Mouse (Mus musculus): ENCODE data around the gene Prepl. TPM values are rescaled to one million over a fixed set of nuclear protein-coding genes. Genes with fewer than 3 reads are reported as not detected.

Gene Prepl
- polyA plus RNA-seq, 1 experiment from 2014 or later, result 31.0 TPM

- Histone ChIP-seq H3K4me3 (ENCODE audit: low read depth, low read length) (no peak overlapping the region), H3K9me3 (ENCODE audit: control insufficient read depth, low read length) (no peaks in the 10 kb centered on the region), H3K9ac (ENCODE audit: low read length) (no peak overlapping the region), H3K4me1 (replicated peaks; ENCODE audit: control insufficient read depth, insufficient read depth, low read length) (no peaks in the 10 kb centered on the region), H3K27ac (ENCODE audit: low read depth) (no peak overlapping the region), H3K4me2 (ENCODE audit: low read length) (no peak overlapping the region), H3K27me3 (replicated peaks; ENCODE audit: control insufficient read depth, insufficient read depth, low read length) (no peaks in the 10 kb centered on the region), H3K36me3 (ENCODE audit: control insufficient read depth, insufficient read depth, low read length) (peaks cover 18% of the 10 kb centered on the region)
- DNase-seq (ENCODE audit: low spot score), result no peak
- no peak for ATAC-seq (replicated peaks; ENCODE audit: low FRiP score, low TSS enrichment, low read depth)
- 92% methylated on average over 6 of the region's 6 CpGs for WGBS
Measured at GRCm38 (mm10) chr17:85059136-85059535, 30.9 kb downstream of the Prepl start.

GRCm38 (mm10) chr17:85058276-85058675 lies 31.8 kb downstream of the Prepl start:
- ATAC-seq (replicated peaks; ENCODE audit: low FRiP score, low TSS enrichment, low read depth) (no peak), DNase-seq (ENCODE audit: low spot score) (no peak)
- WGBS, result 88% methylated on average over 7 of the region's 7 CpGs
- H3K27me3 ChIP-seq (replicated peaks; ENCODE audit: control insufficient read depth, insufficient read depth, low read length), result no peaks in the 10 kb centered on the region
- no peak overlapping the region for H3K4me2 ChIP-seq (ENCODE audit: low read length)
- H3K4me1 ChIP-seq (replicated peaks; ENCODE audit: control insufficient read depth, insufficient read depth, low read length), result no peaks in the 10 kb centered on the region
- H3K36me3 ChIP-seq (ENCODE audit: control insufficient read depth, insufficient read depth, low read length), result peaks cover 9% of the 10 kb centered on the region
- no peak overlapping the region for H3K4me3 ChIP-seq (ENCODE audit: low read depth, low read length)
- H3K9me3 ChIP-seq (ENCODE audit: control insufficient read depth, low read length), result no peaks in the 10 kb centered on the region
- H3K27ac ChIP-seq (ENCODE audit: low read depth), result no peak overlapping the region
- H3K9ac ChIP-seq (ENCODE audit: low read length), result no peak overlapping the region

GRCm38 (mm10) chr17:85048379-85048778 lies 41.7 kb downstream of the Prepl start:
- no peaks in the 10 kb centered on the region for H3K36me3 ChIP-seq (ENCODE audit: control insufficient read depth, insufficient read depth, low read length)
- H3K4me2 ChIP-seq (ENCODE audit: low read length), result no peak overlapping the region
- DNase-seq (ENCODE audit: low spot score) (no peak), ATAC-seq (replicated peaks; ENCODE audit: low FRiP score, low TSS enrichment, low read depth) (no peak)
- H3K4me1 ChIP-seq (replicated peaks; ENCODE audit: control insufficient read depth, insufficient read depth, low read length), result no peaks in the 10 kb centered on the region
- no peaks in the 10 kb centered on the region for H3K9me3 ChIP-seq (ENCODE audit: control insufficient read depth, low read length)
- no peak overlapping the region for H3K4me3 ChIP-seq (ENCODE audit: low read depth, low read length)
- H3K9ac ChIP-seq (ENCODE audit: low read length), result no peak overlapping the region
- no peaks in the 10 kb centered on the region for H3K27me3 ChIP-seq (replicated peaks; ENCODE audit: control insufficient read depth, insufficient read depth, low read length)
- H3K27ac ChIP-seq (ENCODE audit: low read depth), result no peak overlapping the region
- 95% methylated on average over 5 of the region's 5 CpGs for WGBS

- H3K9ac ChIP-seq (ENCODE audit: low read length), result no peak overlapping the region
- H3K27ac ChIP-seq (ENCODE audit: low read depth), result no peak overlapping the region
- no peaks in the 10 kb centered on the region for H3K9me3 ChIP-seq (ENCODE audit: control insufficient read depth, low read length)
- DNase-seq (ENCODE audit: low spot score) (no peak), ATAC-seq (replicated peaks; ENCODE audit: low FRiP score, low TSS enrichment, low read depth) (no peak)
- no peaks in the 10 kb centered on the region for H3K4me1 ChIP-seq (replicated peaks; ENCODE audit: control insufficient read depth, insufficient read depth, low read length)
- H3K36me3 ChIP-seq (ENCODE audit: control insufficient read depth, insufficient read depth, low read length), result no peaks in the 10 kb centered on the region
- no peak overlapping the region for H3K4me3 ChIP-seq (ENCODE audit: low read depth, low read length)
- no peaks in the 10 kb centered on the region for H3K27me3 ChIP-seq (replicated peaks; ENCODE audit: control insufficient read depth, insufficient read depth, low read length)
- H3K4me2 ChIP-seq (ENCODE audit: low read length), result no peak overlapping the region
- 78% methylated on average over 12 of the region's 12 CpGs for WGBS
Measured at GRCm38 (mm10) chr17:85045160-85045559, 44.9 kb downstream of the Prepl start.

- ATAC-seq (replicated peaks; ENCODE audit: low FRiP score, low TSS enrichment, low read depth) (no peak), DNase-seq (ENCODE audit: low spot score) (no peak)
- Histone ChIP-seq H3K27ac (ENCODE audit: low read depth) (no peak overlapping the region), H3K9me3 (ENCODE audit: control insufficient read depth, low read length) (no peaks in the 10 kb centered on the region), H3K27me3 (replicated peaks; ENCODE audit: control insufficient read depth, insufficient read depth, low read length) (no peaks in the 10 kb centered on the region), H3K4me1 (replicated peaks; ENCODE audit: control insufficient read depth, insufficient read depth, low read length) (no peaks in the 10 kb centered on the region), H3K4me3 (ENCODE audit: low read depth, low read length) (no peak overlapping the region), H3K9ac (ENCODE audit: low read length) (no peak overlapping the region), H3K4me2 (ENCODE audit: low read length) (no peak overlapping the region), H3K36me3 (ENCODE audit: control insufficient read depth, insufficient read depth, low read length) (no peaks in the 10 kb centered on the region)
- WGBS, result 83% methylated on average over 5 of the region's 5 CpGs
Measured at GRCm38 (mm10) chr17:85044466-85044865, 45.6 kb downstream of the Prepl start.

GRCm38 (mm10) chr17:85043404-85043816 lies 46.6 kb downstream of the Prepl start:
- no peak overlapping the region for H3K27ac ChIP-seq (ENCODE audit: low read depth)

GRCm38 (mm10) chr17:85042419-85042818 lies 47.6 kb downstream of the Prepl start:
- no peaks in the 10 kb centered on the region for H3K27me3 ChIP-seq (replicated peaks; ENCODE audit: control insufficient read depth, insufficient read depth, low read length)
- ATAC-seq (replicated peaks; ENCODE audit: low FRiP score, low TSS enrichment, low read depth) (no peak), DNase-seq (ENCODE audit: low spot score) (no peak)
- no peak overlapping the region for H3K4me2 ChIP-seq (ENCODE audit: low read length)
- no peaks in the 10 kb centered on the region for H3K9me3 ChIP-seq (ENCODE audit: control insufficient read depth, low read length)
- no peak overlapping the region for H3K27ac ChIP-seq (ENCODE audit: low read depth)
- no peaks in the 10 kb centered on the region for H3K36me3 ChIP-seq (ENCODE audit: control insufficient read depth, insufficient read depth, low read length)
- H3K4me1 ChIP-seq (replicated peaks; ENCODE audit: control insufficient read depth, insufficient read depth, low read length), result no peaks in the 10 kb centered on the region
- H3K9ac ChIP-seq (ENCODE audit: low read length), result no peak overlapping the region
- 47% methylated on average over 6 of the region's 6 CpGs for WGBS
- no peak overlapping the region for H3K4me3 ChIP-seq (ENCODE audit: low read depth, low read length)

More at GRCm38 (mm10) chr17:85043404-85043816, 46.6 kb downstream of the Prepl start:
- WGBS, result 73% methylated on average over 6 of the region's 6 CpGs
- H3K27me3 ChIP-seq (replicated peaks; ENCODE audit: control insufficient read depth, insufficient read depth, low read length), result no peaks in the 10 kb centered on the region
- H3K9me3 ChIP-seq (ENCODE audit: control insufficient read depth, low read length), result no peaks in the 10 kb centered on the region
- no peak for DNase-seq (ENCODE audit: low spot score)
- no peak overlapping the region for H3K9ac ChIP-seq (ENCODE audit: low read length)
- no peaks in the 10 kb centered on the region for H3K36me3 ChIP-seq (ENCODE audit: control insufficient read depth, insufficient read depth, low read length)
- no peak for ATAC-seq (replicated peaks; ENCODE audit: low FRiP score, low TSS enrichment, low read depth)
- no peak overlapping the region for H3K4me2 ChIP-seq (ENCODE audit: low read length)
- H3K4me3 ChIP-seq (ENCODE audit: low read depth, low read length), result no peak overlapping the region
- H3K4me1 ChIP-seq (replicated peaks; ENCODE audit: control insufficient read depth, insufficient read depth, low read length), result no peaks in the 10 kb centered on the region

GRCm38 (mm10) chr17:85040913-85041312 lies 49.1 kb downstream of the Prepl start:
- H3K4me3 ChIP-seq (ENCODE audit: low read depth, low read length), result no peak overlapping the region
- WGBS, result 58% methylated on average over 7 of the region's 7 CpGs
- no peak overlapping the region for H3K9ac ChIP-seq (ENCODE audit: low read length)
- peak; percentile 72; the same call in 1 of the 2 replicates for ATAC-seq (replicated peaks; ENCODE audit: low FRiP score, low TSS enrichment, low read depth)
- no peaks in the 10 kb centered on the region for H3K9me3 ChIP-seq (ENCODE audit: control insufficient read depth, low read length)
- H3K4me2 ChIP-seq (ENCODE audit: low read length), result no peak overlapping the region
- no peaks in the 10 kb centered on the region for H3K36me3 ChIP-seq (ENCODE audit: control insufficient read depth, insufficient read depth, low read length)
- no peak overlapping the region for H3K27ac ChIP-seq (ENCODE audit: low read depth)
- H3K4me1 ChIP-seq (replicated peaks; ENCODE audit: control insufficient read depth, insufficient read depth, low read length), result no peaks in the 10 kb centered on the region
- no peak for DNase-seq (ENCODE audit: low spot score)
- no peaks in the 10 kb centered on the region for H3K27me3 ChIP-seq (replicated peaks; ENCODE audit: control insufficient read depth, insufficient read depth, low read length)

- H3K27me3 ChIP-seq (replicated peaks; ENCODE audit: control insufficient read depth, insufficient read depth, low read length), result no peaks in the 10 kb centered on the region
- WGBS, result 97% methylated on average over 5 of the region's 5 CpGs
- ATAC-seq (replicated peaks; ENCODE audit: low FRiP score, low TSS enrichment, low read depth), result no peak
Measured at GRCm38 (mm10) chr17:85038761-85039160, 51.3 kb downstream of the Prepl start.

More at GRCm38 (mm10) chr17:85038761-85039160, 51.3 kb downstream of the Prepl start:
- Histone ChIP-seq H3K9me3 (ENCODE audit: control insufficient read depth, low read length) (no peaks in the 10 kb centered on the region), H3K36me3 (ENCODE audit: control insufficient read depth, insufficient read depth, low read length) (no peaks in the 10 kb centered on the region), H3K4me1 (replicated peaks; ENCODE audit: control insufficient read depth, insufficient read depth, low read length) (no peaks in the 10 kb centered on the region), H3K9ac (ENCODE audit: low read length) (no peak overlapping the region), H3K4me2 (ENCODE audit: low read length) (no peak overlapping the region), H3K27ac (ENCODE audit: low read depth) (no peak overlapping the region), H3K4me3 (ENCODE audit: low read depth, low read length) (no peak overlapping the region)
- no peak for DNase-seq (ENCODE audit: low spot score)
